Mouse (Mus musculus) MEL (cell line): ENCODE data around the gene Dglucy. TPM values are rescaled to one million over a fixed set of nuclear protein-coding genes. Genes with fewer than 3 reads are reported as not detected.

ENCODE experiments used
- DNase-seq: peaks from one replicate; pipeline ENCODE4 v3.0.0; 2011; ENCODE audit warnings: low read depth, low spot score
- H3K27ac ChIP-seq: 2 replicates; pipeline ENCODE4 v1.5.1; 2012; ENCODE audit warnings: low read depth, mild to moderate bottlenecking, control low read depth, low read length, moderate library complexity; ENCODE audit not compliant: control insufficient read depth
- H3K27me3 ChIP-seq, 2 experiments: fragments of 150-350 bp in 1 of 2; sonication (generic) in 1 of 2; 2 replicates each; pipeline ENCODE4 v1.6.1; 2012; ENCODE audit warnings: low read length in 2 of 2, mild to moderate bottlenecking in 2 of 2, improper control_type of control experiment in 1 of 2, moderate library complexity in 1 of 2; ENCODE audit not compliant: insufficient read depth in 2 of 2, control insufficient read depth in 1 of 2
- H3K36me3 ChIP-seq, 2 experiments: 2 replicates each; pipeline ENCODE4 v1.6.1; 2012 to 2014; ENCODE audit warnings: low read length in 2 of 2, improper control_type of control experiment in 1 of 2, inconsistent platforms in 1 of 2, mild to moderate bottlenecking in 1 of 2; ENCODE audit not compliant: insufficient read depth in 2 of 2, control insufficient read depth in 1 of 2
- H3K4me1 ChIP-seq, 2 experiments: fragments of 150-350 bp in 1 of 2; sonication (generic) in 1 of 2; 2 replicates each; pipeline ENCODE4 v1.6.1; 2012; ENCODE audit warnings: low read length in 2 of 2, improper control_type of control experiment in 1 of 2, mild to moderate bottlenecking in 1 of 2; ENCODE audit not compliant: insufficient read depth in 2 of 2, control insufficient read depth in 1 of 2
- H3K4me3 ChIP-seq, 2 experiments: fragments of 150-350 bp in 1 of 2; sonication (generic) in 1 of 2; 2 replicates each; pipeline ENCODE4 v1.5.1; 2012; ENCODE audit warnings: low read depth in 2 of 2, low read length in 2 of 2, mild to moderate bottlenecking in 2 of 2, moderate library complexity in 2 of 2, control low read depth in 1 of 2, improper control_type of control experiment in 1 of 2; ENCODE audit not compliant: control insufficient read depth in 1 of 2, insufficient read depth in 1 of 2
- H3K79me2 ChIP-seq: 2 replicates; pipeline ENCODE4 v1.6.1; 2012; ENCODE audit warnings: mild to moderate bottlenecking, low read length, moderate library complexity; ENCODE audit not compliant: control insufficient read depth, poor library complexity, insufficient read depth
- H3K9ac ChIP-seq: 2 replicates; pipeline ENCODE4 v1.6.1; 2012; ENCODE audit warnings: low read depth, mild to moderate bottlenecking, control low read depth, low read length, moderate library complexity; ENCODE audit not compliant: control insufficient read depth, poor library complexity, severe bottlenecking
- H3K9me3 ChIP-seq: fragments of 150-350 bp; sonication (generic); replicated peaks from 2 replicates; pipeline ENCODE4 v1.6.1; 2012; ENCODE audit warnings: mild to moderate bottlenecking, low read length, improper control_type of control experiment, moderate library complexity; ENCODE audit not compliant: insufficient read depth
- CHD1 ChIP-seq: IDR thresholded peaks from 2 replicates; pipeline ENCODE4 v1.6.1; 2012; ENCODE audit warnings: low read depth, mild to moderate bottlenecking, inconsistent platforms, low read length, improper control_type of control experiment
- CHD2 ChIP-seq: IDR thresholded peaks from 2 replicates; pipeline ENCODE4 v1.6.1; 2011; ENCODE audit warnings: low read length, improper control_type of control experiment
- E2F4 ChIP-seq: IDR thresholded peaks from 2 replicates; pipeline ENCODE4 v1.6.1; 2011; ENCODE audit warnings: low read depth, low read length, improper control_type of control experiment, borderline replicate concordance
- EP300 ChIP-seq, 2 experiments: IDR thresholded peaks; 2 replicates each; pipeline ENCODE4 v1.6.1; 2011; ENCODE audit warnings: improper control_type of control experiment in 2 of 2, low read length in 2 of 2, low read depth in 1 of 2, mild to moderate bottlenecking in 1 of 2
- GATA1 ChIP-seq: IDR thresholded peaks from 2 replicates; pipeline ENCODE4 v1.6.1; 2011; ENCODE audit warnings: low read depth, low read length, improper control_type of control experiment
- HCFC1 ChIP-seq: IDR thresholded peaks from 2 replicates; pipeline ENCODE4 v1.6.1; 2012; ENCODE audit warnings: low read depth, mild to moderate bottlenecking, inconsistent platforms, low read length, improper control_type of control experiment, moderate library complexity
- KAT2A ChIP-seq: conservative IDR thresholded peaks from 2 replicates; pipeline ENCODE4 v1.6.1; 2012; ENCODE audit warnings: low read depth, low read length, improper control_type of control experiment, inconsistent platforms
- MAFK ChIP-seq: IDR thresholded peaks from 2 replicates; pipeline ENCODE4 v1.6.1; 2011; ENCODE audit warnings: low read depth, mild to moderate bottlenecking, low read length, improper control_type of control experiment, borderline replicate concordance
- MXI1 ChIP-seq: IDR thresholded peaks from 2 replicates; pipeline ENCODE4 v1.6.1; 2011; ENCODE audit warnings: mild to moderate bottlenecking, low read depth, low read length, improper control_type of control experiment
- POLR2AphosphoS2 ChIP-seq: IDR thresholded peaks from 2 replicates; pipeline ENCODE4 v1.6.1; 2011; ENCODE audit warnings: low read length, improper control_type of control experiment
- SMC3 ChIP-seq: IDR thresholded peaks from 2 replicates; pipeline ENCODE4 v1.6.1; 2011; ENCODE audit warnings: low read depth, low read length, improper control_type of control experiment
- ZKSCAN1 ChIP-seq: IDR thresholded peaks from 2 replicates; pipeline ENCODE4 v1.6.1; 2012; ENCODE audit warnings: low read depth, mild to moderate bottlenecking, inconsistent platforms, low read length, improper control_type of control experiment, moderate library complexity
- ZMIZ1 ChIP-seq: IDR thresholded peaks from 2 replicates; pipeline ENCODE4 v1.6.1; 2012; ENCODE audit warnings: low read depth, mild to moderate bottlenecking, inconsistent platforms, low read length, improper control_type of control experiment, moderate library complexity
- ZNF384 ChIP-seq: IDR thresholded peaks from 2 replicates; pipeline ENCODE4 v1.6.1; 2012; ENCODE audit warnings: low read depth, mild to moderate bottlenecking, inconsistent platforms, low read length, improper control_type of control experiment
- polyA plus RNA-seq, 2 experiments: library from polyadenylated mRNA; stranded (reverse) in 1 of 2; unstranded in 1 of 2; fragments of >175 nt in 1 of 2; fragments of >200 nt in 1 of 2; gene quantifications; 2 replicates each; pipeline versions ENCODE4 v1.2.1 to v1.2.4; 2012; ENCODE audit warnings: low replicate concordance in 2 of 2, low read depth in 1 of 2; ENCODE audit not compliant: insufficient read length in 2 of 2, insufficient read depth in 1 of 2, missing spikeins in 1 of 2
- total RNA-seq: library from RNA; depleted of rRNA; stranded (reverse); fragments of 300-350 nt; gene quantifications from 2 replicates; pipeline ENCODE4 v1.2.3, GENCODE M21; 2012

The Dglucy gene
- total and polyA plus RNA-seq, 3 experiments = 0.03 TPM; not detected in 2

DNA sequence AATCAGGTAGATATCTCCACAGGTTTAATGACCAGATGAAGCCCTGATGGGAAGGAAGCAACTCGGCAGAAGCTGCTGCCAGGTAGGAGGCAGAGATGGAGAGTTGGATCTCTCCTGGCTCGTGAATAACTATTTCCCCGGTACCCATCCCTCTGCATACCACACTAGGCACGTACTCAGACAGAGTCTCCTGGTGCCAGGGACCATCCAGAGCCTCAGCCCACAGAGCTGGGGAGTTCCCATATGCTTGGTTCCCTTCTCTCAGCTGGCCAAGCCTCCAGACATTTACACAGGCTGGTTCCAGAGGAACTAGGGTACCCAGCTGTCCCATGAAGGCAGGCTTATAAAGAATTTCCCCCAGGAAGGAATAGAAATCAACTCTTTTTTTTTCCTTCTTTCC, 108.0 kb downstream of the Dglucy start:
- no peak overlapping the region for H3K9ac ChIP-seq
- H3K27ac ChIP-seq = no peak overlapping the region
- H3K9me3 ChIP-seq = no peaks in the 10 kb centered on the region
- no peak overlapping the region for H3K4me3 ChIP-seq
- H3K27me3 ChIP-seq = peaks cover 4 to 7% of the 10 kb centered on the region in 2 experiments; a peak in 3 of 4 replicates
- H3K36me3 ChIP-seq = peaks cover 0 to 3% of the 10 kb centered on the region in 2 experiments; a peak in 1 of 4 replicates
- H3K79me2 ChIP-seq = no peaks in the 10 kb centered on the region
- DNase-seq = no peak
- no peak for TF ChIP-seq ZKSCAN1
- TF ChIP-seq CHD1 = no peak
- no peak for TF ChIP-seq MAFK
- TF ChIP-seq SMC3 = no peak
- TF ChIP-seq MXI1 = no peak
- no peak for TF ChIP-seq EP300 (IDR thresholded peaks at IDR 0.05; ENCODE audit: low read depth in 1 of 2, low read length in 2 of 2)
- TF ChIP-seq GATA1 = no peak
- no peak for TF ChIP-seq POLR2AphosphoS2
- TF ChIP-seq KAT2A = no peak
- no peaks in the 10 kb centered on the region for H3K4me1 ChIP-seq

DNA sequence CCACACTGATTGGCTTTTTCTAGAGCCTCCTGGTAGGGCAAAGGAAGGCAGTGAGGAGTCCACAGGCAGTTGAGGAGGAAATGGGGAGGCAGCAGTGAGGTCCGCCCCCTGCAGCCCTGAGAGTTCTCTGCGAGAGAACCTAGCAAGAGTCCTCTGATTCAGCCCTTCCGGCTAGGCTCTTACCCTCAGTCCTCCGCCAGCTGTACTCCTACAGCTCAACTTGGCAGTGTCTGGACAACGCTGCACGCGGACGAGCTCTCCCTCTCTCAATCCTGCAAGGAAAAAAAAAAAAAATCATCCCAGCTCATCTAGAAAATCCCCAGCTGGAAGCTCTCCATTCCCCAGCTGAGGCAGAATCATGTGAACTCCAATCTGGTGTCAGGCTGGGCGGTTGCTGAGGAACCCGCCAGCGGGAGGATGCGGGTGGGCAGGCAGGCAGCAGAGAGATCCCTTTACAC, 109.0 kb downstream of the Dglucy start:
- no peaks in the 10 kb centered on the region for H3K4me1 ChIP-seq
- H3K36me3 ChIP-seq = peaks cover 0 to 3% of the 10 kb centered on the region in 2 experiments; a peak in 1 of 4 replicates
- H3K9me3 ChIP-seq = no peaks in the 10 kb centered on the region
- H3K79me2 ChIP-seq = no peaks in the 10 kb centered on the region
- H3K9ac ChIP-seq = no peak overlapping the region
- H3K27me3 ChIP-seq = peaks cover 4 to 7% of the 10 kb centered on the region in 2 experiments; a peak in 3 of 4 replicates
- no peak overlapping the region for H3K27ac ChIP-seq
- H3K4me3 ChIP-seq = no peak overlapping the region
- no peak for TF ChIP-seq CHD2
- TF ChIP-seq POLR2AphosphoS2 = no peak
- TF ChIP-seq MXI1 = no peak
- no peak for TF ChIP-seq HCFC1
- TF ChIP-seq E2F4 = no peak
- DNase-seq = no peak

DNA sequence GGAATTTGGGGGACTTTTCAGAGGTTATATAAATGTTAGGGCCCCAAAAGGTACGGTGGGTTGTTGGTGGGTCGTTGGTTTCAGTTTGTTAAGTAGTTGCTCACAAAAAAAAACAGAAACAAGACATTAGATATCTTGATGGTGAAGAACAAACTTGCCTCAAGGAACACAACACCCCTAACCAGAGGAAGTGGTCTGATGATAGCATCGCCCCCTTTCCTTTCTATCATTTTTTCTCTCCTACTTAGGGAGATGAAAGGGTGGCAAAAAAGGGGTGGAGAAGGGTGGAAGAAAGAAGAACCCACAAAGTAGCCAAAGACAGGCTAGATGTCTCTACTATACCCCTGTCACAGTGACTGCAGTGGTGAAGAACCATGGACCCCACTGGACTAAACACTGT, 111.7 kb downstream of the Dglucy start:
- TF ChIP-seq ZMIZ1 = no peak
- 0 out of 2 replicates have a peak, but pooled peaks have one; percentile 7 for TF ChIP-seq ZNF384
- TF ChIP-seq, all 39 proteins: peak for 1
- Histone ChIP-seq H3K4me1 (no peaks in the 10 kb centered on the region), H3K27ac (no peak overlapping the region), H3K27me3 (peaks cover 4 to 7% of the 10 kb centered on the region in 2 experiments; a peak in 3 of 4 replicates), H3K4me3 (no peak overlapping the region), H3K79me2 (no peaks in the 10 kb centered on the region), H3K9me3 (no peaks in the 10 kb centered on the region), H3K9ac (no peak overlapping the region), H3K36me3 (peaks cover 0 to 3% of the 10 kb centered on the region in 2 experiments; a peak in 1 of 4 replicates)
- peak; percentile 9 for DNase-seq
